Comparison of ENCODE assay signal across 8 mouse cellular contexts in the genomic region with DNA sequence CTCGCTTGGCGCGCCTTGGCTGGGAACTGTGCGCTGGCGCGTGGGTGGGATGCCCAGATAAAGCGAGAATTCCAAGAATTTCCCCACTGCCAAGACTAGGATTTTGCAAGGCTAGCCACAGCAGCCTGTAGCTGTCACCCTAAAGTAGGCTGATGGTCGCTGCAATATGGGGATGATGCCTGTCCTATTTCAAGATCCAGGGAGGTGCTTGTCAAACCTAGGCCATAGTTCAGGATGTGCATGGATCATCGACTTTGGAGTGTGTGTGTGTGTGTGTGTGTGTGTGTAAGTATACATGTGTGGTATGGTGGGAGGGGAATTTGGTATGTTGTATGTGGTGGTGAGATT. TPM values are rescaled to one million over a fixed set of nuclear protein-coding genes. Genes with fewer than 3 reads are reported as not detected.
DNase-seq lines count a peak whose midpoint lies in the region; ATAC-seq and TF ChIP-seq lines count a peak whose summit lies in the region.

No protein-coding gene starts in this region.

- H3K36me3 ChIP-seq in lung, postnatal 0 days (ENCODE audit: insufficient read depth, low read length), result no peaks in the 10 kb centered on the region
- no peaks in the 10 kb centered on the region for H3K36me3 ChIP-seq in erythroblast, embryonic 14.5 days (ENCODE audit: control insufficient read depth)
- H3K36me3 ChIP-seq in limb, embryonic 13.5 days, result no peaks in the 10 kb centered on the region
- H3K36me3 ChIP-seq in small intestine, adult 2 months (ENCODE audit: control insufficient read depth, insufficient read depth, low read length), result no peaks in the 10 kb centered on the region

- DNase-seq in lung, postnatal 0 days (ENCODE audit: low spot score), result peak; percentile 69
- no peak for DNase-seq in lung, postnatal 36 days
- DNase-seq in embryo, embryonic 9.5 days (ENCODE audit: extremely low spot score), result no peak
- DNase-seq in frontal cortex, adult 2 months (ENCODE audit: extremely low spot score in 1 of 2, low spot score in 1 of 2), result no peak
- no peak for DNase-seq in thymus, postnatal 14 days

- H3K4me2 ChIP-seq in lung, postnatal 0 days (replicated peaks; ENCODE audit: low read depth, low read length), result peak overlapping the region; percentile 74
- peak overlapping the region; percentile 91 for H3K4me2 ChIP-seq in limb, embryonic 13.5 days (replicated peaks)

- H3K27ac ChIP-seq in lung, postnatal 0 days (ENCODE audit: low read length), result peak overlapping the region; percentile 93
- no peak overlapping the region for H3K27ac ChIP-seq in limb, embryonic 13.5 days
- H3K27ac ChIP-seq in small intestine, adult 2 months (ENCODE audit: insufficient read depth, low read depth, low read length), result no peak overlapping the region

- no peaks in the 10 kb centered on the region for H3K27me3 ChIP-seq in lung, postnatal 0 days (replicated peaks; ENCODE audit: insufficient read depth, low read length)
- peaks cover 4% of the 10 kb centered on the region for H3K27me3 ChIP-seq in erythroblast, embryonic 14.5 days (ENCODE audit: control insufficient read depth)
- no peaks in the 10 kb centered on the region for H3K27me3 ChIP-seq in limb, embryonic 13.5 days
- no peaks in the 10 kb centered on the region for H3K27me3 ChIP-seq in small intestine, adult 2 months (ENCODE audit: control insufficient read depth, insufficient read depth, low read length)

- no peaks in the 10 kb centered on the region for H3K4me1 ChIP-seq in lung, postnatal 0 days (ENCODE audit: insufficient read depth, low read depth, low read length)
- peaks cover 33% of the 10 kb centered on the region for H3K4me1 ChIP-seq in erythroblast, embryonic 14.5 days (ENCODE audit: control insufficient read depth)
- peaks cover 8% of the 10 kb centered on the region for H3K4me1 ChIP-seq in limb, embryonic 13.5 days
- peaks cover 7% of the 10 kb centered on the region; the same call in 1 of the 2 replicates for H3K4me1 ChIP-seq in small intestine, adult 2 months (ENCODE audit: control insufficient read depth, insufficient read depth, insufficient read length, low read length)

- TF ChIP-seq CTCF in lung, postnatal 0 days (IDR thresholded peaks at IDR 0.05), result no peak
- no peak for TF ChIP-seq CTCF in small intestine, adult 2 months (IDR thresholded peaks at IDR 0.05; ENCODE audit: extremely low read depth, insufficient read length, insufficient replicate concordance, low read depth, low read length)

- TF ChIP-seq EP300 in lung, postnatal 0 days (IDR thresholded peaks at IDR 0.05), result peak; percentile 18; the same call in 1 of the 2 replicates

- peak overlapping the region; percentile 80 for H3K9ac ChIP-seq in lung, postnatal 0 days (replicated peaks; ENCODE audit: low read depth)
- peak overlapping the region; percentile 86 for H3K9ac ChIP-seq in limb, embryonic 13.5 days

- peak overlapping the region; percentile 76 for H3K4me3 ChIP-seq in lung, postnatal 0 days (ENCODE audit: low read depth, low read length)
- H3K4me3 ChIP-seq in erythroblast, embryonic 14.5 days (replicated peaks), result peak overlapping the region; percentile 84
- peak overlapping the region; percentile 88 for H3K4me3 ChIP-seq in limb, embryonic 13.5 days
- peak overlapping the region; percentile 81 for H3K4me3 ChIP-seq in small intestine, adult 2 months (ENCODE audit: low read depth, low read length)

- ATAC-seq in lung, postnatal 0 days, result peak; percentile 54
- ATAC-seq in limb, embryonic 13.5 days (ENCODE audit: low FRiP score, low read depth), result peak; percentile 68

- H3K9me3 ChIP-seq in lung, postnatal 0 days (ENCODE audit: low read length), result no peaks in the 10 kb centered on the region
- H3K9me3 ChIP-seq in erythroblast, embryonic 14.5 days (ENCODE audit: control insufficient read depth, low read length), result no peaks in the 10 kb centered on the region
- no peaks in the 10 kb centered on the region for H3K9me3 ChIP-seq in limb, embryonic 13.5 days

- no peak for TF ChIP-seq POLR2A in small intestine, adult 2 months (IDR thresholded peaks at IDR 0.05; ENCODE audit: low read depth, low read length)

- 3% methylated on average over 9 of the region's 9 CpGs for WGBS in lung, postnatal 0 days
- WGBS in limb, embryonic 13.5 days, result 1% methylated on average over 9 of the region's 9 CpGs
- 2% methylated on average over 9 of the region's 9 CpGs for WGBS in small intestine, adult 2 months

RNA-seq across cellular contexts. Expression of gene C2cd2, which starts 39.6 kb away (rescaled TPM):
- polyA plus RNA-seq in lung, postnatal 0 days (2015; fragmentation: Nextera tagmentation; extraction: Ambion mirVana), result 15.0 and 16.5 TPM in 2 replicates
- polyA plus RNA-seq in erythroblast, embryonic 14.5 days (2012), result 0.62 and 0.78 TPM in 2 replicates
- polyA plus RNA-seq in limb, embryonic 13.5 days (2015; fragmentation: Nextera tagmentation; extraction: Ambion mirVana), result 12.4 and 15.3 TPM in 2 replicates
- 5.1 and 7.9 TPM in 2 replicates for polyA plus RNA-seq in small intestine, adult 2 months (2012; rRNA removed)
- polyA plus RNA-seq in frontal cortex, adult 2 months (2012; rRNA removed), result 9.7 and 10.4 TPM in 2 replicates

RNA-seq across cellular contexts. Expression of gene Zbtb21, which starts 39.7 kb away (rescaled TPM):
- 6.1 and 7.0 TPM in 2 replicates for polyA plus RNA-seq in lung, postnatal 0 days (2015; fragmentation: Nextera tagmentation; extraction: Ambion mirVana)
- polyA plus RNA-seq in erythroblast, embryonic 14.5 days (2012), result 1.3 and 1.5 TPM in 2 replicates
- 13.1 and 15.6 TPM in 2 replicates for polyA plus RNA-seq in limb, embryonic 13.5 days (2015; fragmentation: Nextera tagmentation; extraction: Ambion mirVana)
- polyA plus RNA-seq in small intestine, adult 2 months (2012; rRNA removed), result 7.8 and 10.0 TPM in 2 replicates
- polyA plus RNA-seq in frontal cortex, adult 2 months (2012; rRNA removed), result 16.3 and 18.2 TPM in 2 replicates
